Mouse (Mus musculus) midbrain, embryonic 14.5 days (tissue): ENCODE measurements around the gene Hoxd13. TPM values are rescaled to one million over a fixed set of nuclear protein-coding genes. Genes with fewer than 3 reads are reported as not detected.

Experiments used
- ATAC-seq: fragments of 200-750 bp; cut with Nextera tagmentation; 2 replicates; pipeline ENCODE4 v1.8.0; 2017; ENCODE audit warnings: moderate number of reproducible peaks, moderate library complexity; ENCODE audit not compliant: low FRiP score, low TSS enrichment
- DNase-seq: peaks from one replicate; pipeline ENCODE4 v3.0.0-alpha.2; 2015
- H3K27ac ChIP-seq: fragments of 300-500 bp; sonication (generic); replicated peaks from 2 replicates; pipeline ENCODE4 v1.5.1; 2014; ENCODE audit warnings: mild to moderate bottlenecking, low read depth, low read length, moderate library complexity
- H3K27me3 ChIP-seq: fragments of 300-500 bp; sonication (generic); 2 replicates; pipeline ENCODE4 v1.6.1; 2014; ENCODE audit warnings: low read length, control low read depth, mixed read lengths; ENCODE audit not compliant: control insufficient read depth, insufficient read depth
- H3K36me3 ChIP-seq: fragments of 300-500 bp; sonication (generic); 2 replicates; pipeline ENCODE4 v1.6.1; 2014; ENCODE audit warnings: low read length, control low read depth; ENCODE audit not compliant: control insufficient read depth, insufficient read depth
- H3K4me1 ChIP-seq: fragments of 300-500 bp; sonication (generic); 2 replicates; pipeline ENCODE4 v1.6.1; 2014; ENCODE audit warnings: mild to moderate bottlenecking, antibody characterized with exemption, low read length, control low read depth; ENCODE audit not compliant: control insufficient read depth, insufficient read depth
- H3K4me2 ChIP-seq: fragments of 300-500 bp; sonication (generic); 2 replicates; pipeline ENCODE4 v1.6.1; 2014; ENCODE audit warnings: mild to moderate bottlenecking, low read length, moderate library complexity
- H3K4me3 ChIP-seq: fragments of 300-500 bp; sonication (generic); replicated peaks from 2 replicates; pipeline ENCODE4 v1.5.1; 2014; ENCODE audit warnings: low read depth, low read length
- H3K9ac ChIP-seq: fragments of 300-500 bp; sonication (generic); replicated peaks from 2 replicates; pipeline ENCODE4 v1.6.1; 2014; ENCODE audit warnings: mild to moderate bottlenecking, low read length, moderate library complexity
- H3K9me3 ChIP-seq: fragments of 300-500 bp; sonication (generic); 2 replicates; pipeline ENCODE4 v1.6.1; 2016; ENCODE audit warnings: low read length, control low read depth, mixed read lengths; ENCODE audit not compliant: control insufficient read depth
- WGBS: fragments of 180-500 bp; shearing (Covaris S2); extraction: QIAGEN DNeasy Blood & Tissue Kit; methylation state at CpG from one replicate; pipeline ENCODE4 v1.1.7; 2014; 5-methylcytosine and 5-hydroxymethylcytosine counted together
- polyA plus RNA-seq: library from polyadenylated mRNA; unstranded; fragments of >200 nt; fragmentation: Nextera tagmentation; extraction: Ambion mirVana; gene quantifications from 2 replicates; pipeline ENCODE4 v1.2.1, GENCODE M21; 2014

Gene Hoxd13
- polyA plus RNA-seq, 1 experiment from 2014 or later: 0.11 TPM

- H3K4me1 ChIP-seq: no peaks in the 10 kb centered on the region
- DNase-seq: no peak
- WGBS: 2% methylated on average over 47 of the region's 47 CpGs
These were observed 7.0 kb downstream of the Hoxd13 start, which contains the start of gene Hoxd12 for GRCm38 (mm10) chr2:74674881-74675665. Hoxd12 (plus strand) TSS chr2:74675013.

GRCm38 (mm10) chr2:74675666-74676282 is 7.7 kb downstream of the Hoxd13 start:
- Histone ChIP-seq H3K27me3 (peaks cover 99% of the 10 kb centered on the region), H3K27ac (no peak overlapping the region), H3K9me3 (no peaks in the 10 kb centered on the region), H3K36me3 (no peaks in the 10 kb centered on the region), H3K4me1 (no peaks in the 10 kb centered on the region), H3K9ac (no peak overlapping the region), H3K4me2 (no peak overlapping the region), H3K4me3 (no peak overlapping the region)
- DNase-seq: no peak
- 4% methylated on average over 24 of the region's 24 CpGs for WGBS
- no peak for ATAC-seq

More at GRCm38 (mm10) chr2:74674881-74675665, 7.0 kb downstream of the Hoxd13 start, which contains the start of gene Hoxd12:
- H3K4me3 ChIP-seq: no peak within 1 kb of the TSS
- H3K4me2 ChIP-seq: no peak within 1 kb of the TSS
- H3K27me3 ChIP-seq: peaks cover 100% of the 10 kb centered on the region
- no peak within 1 kb of the TSS for H3K27ac ChIP-seq
- H3K9ac ChIP-seq: no peak within 1 kb of the TSS
- ATAC-seq: no peak
- H3K36me3 ChIP-seq: no peaks in the 10 kb centered on the region
- H3K9me3 ChIP-seq: no peaks in the 10 kb centered on the region

- no peak overlapping the region for H3K4me2 ChIP-seq
- no peak for ATAC-seq
- H3K4me3 ChIP-seq: no peak overlapping the region
- H3K36me3 ChIP-seq: no peaks in the 10 kb centered on the region
- 3% methylated on average over 9 of the region's 9 CpGs for WGBS
- H3K9me3 ChIP-seq: no peaks in the 10 kb centered on the region
- DNase-seq: no peak
- peaks cover 99% of the 10 kb centered on the region for H3K27me3 ChIP-seq
- no peaks in the 10 kb centered on the region for H3K4me1 ChIP-seq
- H3K9ac ChIP-seq: no peak overlapping the region
- no peak overlapping the region for H3K27ac ChIP-seq
These were observed 8.4 kb downstream of the Hoxd13 start for GRCm38 (mm10) chr2:74676376-74677052.

GRCm38 (mm10) chr2:74677106-74677505 is 9.0 kb downstream of the Hoxd13 start:
- Histone ChIP-seq H3K36me3 (no peaks in the 10 kb centered on the region), H3K4me3 (no peak overlapping the region), H3K9ac (no peak overlapping the region), H3K4me2 (no peak overlapping the region), H3K27me3 (peaks cover 99% of the 10 kb centered on the region), H3K9me3 (no peaks in the 10 kb centered on the region), H3K27ac (no peak overlapping the region), H3K4me1 (no peaks in the 10 kb centered on the region)
- no peak for DNase-seq
- ATAC-seq: no peak
- WGBS: 9% methylated on average over 2 of the region's 2 CpGs

GRCm38 (mm10) chr2:74678891-74679595 is 10.9 kb downstream of the Hoxd13 start, which contains the start of gene Hoxd11:
Hoxd11 (plus strand) TSS chr2:74679557.
- Histone ChIP-seq H3K27me3 (peaks cover 99% of the 10 kb centered on the region), H3K4me1 (0 out of 2 replicates have a peak, but pooled peaks cover 4% of the 10 kb centered on the region), H3K27ac (no peak within 1 kb of the TSS), H3K9ac (no peak within 1 kb of the TSS), H3K36me3 (no peaks in the 10 kb centered on the region), H3K4me2 (no peak within 1 kb of the TSS), H3K9me3 (no peaks in the 10 kb centered on the region), H3K4me3 (no peak within 1 kb of the TSS)
- no peak for DNase-seq
- 2% methylated on average over 15 of the region's 15 CpGs for WGBS
- ATAC-seq: no peak

GRCm38 (mm10) chr2:74679596-74679971 is 11.5 kb downstream of the Hoxd13 start:
- Histone ChIP-seq H3K27ac (no peak overlapping the region), H3K36me3 (no peaks in the 10 kb centered on the region), H3K4me1 (0 out of 2 replicates have a peak, but pooled peaks cover 4% of the 10 kb centered on the region), H3K9me3 (no peaks in the 10 kb centered on the region), H3K9ac (no peak overlapping the region), H3K27me3 (peaks cover 99% of the 10 kb centered on the region), H3K4me3 (no peak overlapping the region), H3K4me2 (no peak overlapping the region)
- under 1% methylated on average over 26 of the region's 26 CpGs for WGBS
- DNase-seq: no peak
- no peak for ATAC-seq

- Histone ChIP-seq H3K36me3 (no peaks in the 10 kb centered on the region), H3K9ac (no peak overlapping the region), H3K27me3 (peaks cover 99% of the 10 kb centered on the region), H3K4me2 (no peak overlapping the region), H3K4me1 (0 out of 2 replicates have a peak, but pooled peaks cover 4% of the 10 kb centered on the region), H3K27ac (no peak overlapping the region), H3K4me3 (no peak overlapping the region), H3K9me3 (no peaks in the 10 kb centered on the region)
- under 1% methylated on average over 23 of the region's 23 CpGs for WGBS
- ATAC-seq (no peak), DNase-seq (no peak)
These were observed 11.9 kb downstream of the Hoxd13 start for GRCm38 (mm10) chr2:74679980-74680379.
